Mouse (Mus musculus) T-helper 1 cell (primary cell): Measurements from ENCODE around the gene Msmo1.

Experiments
- in situ Hi-C: fragments of 300-600 bp; cut with MboI, MseI; formaldehyde crosslinking; loops from one replicate; pipeline ENCODE4 v1.15.1; 2025; ENCODE audit warnings: high pct_unique_total_duplicates

Gene Msmo1

DNA sequence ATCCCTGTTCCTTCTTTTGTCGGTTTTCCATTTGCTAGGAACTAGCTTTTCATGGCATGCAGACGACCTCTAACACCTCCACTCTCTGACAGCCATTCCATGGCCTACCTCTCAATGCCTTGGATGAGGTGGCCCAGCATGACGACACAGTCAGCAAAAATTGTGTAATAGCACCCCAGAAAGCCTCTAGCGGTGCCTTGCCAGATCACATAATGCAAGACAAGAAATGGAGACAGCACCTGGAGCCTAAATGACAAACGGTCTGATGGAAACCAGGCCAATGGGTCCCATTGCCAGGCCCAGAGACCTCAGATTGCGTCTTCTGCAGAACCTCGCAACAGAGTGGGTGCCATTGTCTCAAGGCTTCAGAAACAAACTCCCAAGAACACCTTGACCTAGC is 21.1 kb downstream of the Msmo1 start:
- in situ Hi-C loops = loop anchor here (10.0 kb wide), 1 partner anchor 242 kb away; no protein-coding TSS in a partner anchor

DNA sequence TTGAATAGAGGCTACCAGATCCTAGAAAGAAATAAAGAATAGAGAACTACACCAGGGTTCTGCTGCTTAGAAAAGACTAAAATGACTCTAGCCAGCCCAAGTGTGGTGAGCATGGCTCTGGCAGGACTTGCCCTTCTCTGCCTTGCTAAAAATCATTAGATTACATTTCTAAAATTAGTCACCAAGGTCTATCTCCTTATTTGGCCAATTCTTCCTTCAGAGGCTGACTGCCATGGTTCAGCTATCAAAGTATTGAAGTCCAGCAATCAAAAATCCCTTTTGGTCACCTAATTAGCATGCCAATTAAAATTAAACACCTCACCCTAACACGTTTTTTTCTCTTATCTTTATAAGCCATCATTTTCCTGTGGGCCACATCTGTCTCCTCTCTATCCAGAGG is 22.0 kb downstream of the Msmo1 start:
- in situ Hi-C loops = loop anchor here (10.0 kb wide), 1 partner anchor 243 kb away; no protein-coding TSS in a partner anchor

DNA sequence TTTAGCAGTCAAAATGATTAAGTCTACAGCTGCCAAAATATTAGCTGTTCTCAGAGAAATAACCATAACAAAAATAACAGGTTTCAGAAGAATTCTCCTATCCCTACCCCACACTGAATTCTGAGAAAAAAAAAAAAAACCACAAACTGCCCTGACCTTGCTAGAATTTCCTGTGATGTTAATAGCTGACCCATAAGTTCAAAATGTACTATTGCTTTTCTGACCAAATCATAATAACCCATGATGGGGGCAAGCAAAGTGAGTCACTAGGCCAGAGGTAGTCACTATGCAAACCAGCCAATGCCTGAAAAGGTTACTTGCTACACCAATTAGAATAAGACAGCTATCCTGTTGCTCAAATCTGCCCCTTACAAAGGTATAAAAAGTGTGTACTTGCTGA is 26.1 kb downstream of the Msmo1 start:
- in situ Hi-C loops = no loop called here

DNA sequence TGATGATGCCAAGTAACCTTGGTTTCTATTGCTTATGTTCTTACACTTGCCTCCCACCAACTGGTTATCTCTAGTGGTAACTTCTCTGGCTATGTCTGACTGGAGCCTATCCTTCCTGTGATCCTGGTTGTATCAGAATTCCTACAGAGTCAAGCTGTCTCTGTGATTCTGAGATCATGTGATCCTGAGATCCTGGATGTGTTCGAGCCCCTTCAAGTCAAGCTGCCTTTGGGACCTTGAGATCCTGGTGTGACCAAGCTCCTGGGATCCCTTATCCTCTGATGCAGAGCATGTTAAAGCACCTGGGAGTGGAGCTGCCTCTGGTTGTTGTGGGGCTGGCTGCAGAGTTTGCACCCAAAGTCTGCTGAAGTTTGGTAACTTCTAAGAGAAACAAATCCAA is 30.4 kb downstream of the Msmo1 start:
- in situ Hi-C loops = no loop called here

DNA sequence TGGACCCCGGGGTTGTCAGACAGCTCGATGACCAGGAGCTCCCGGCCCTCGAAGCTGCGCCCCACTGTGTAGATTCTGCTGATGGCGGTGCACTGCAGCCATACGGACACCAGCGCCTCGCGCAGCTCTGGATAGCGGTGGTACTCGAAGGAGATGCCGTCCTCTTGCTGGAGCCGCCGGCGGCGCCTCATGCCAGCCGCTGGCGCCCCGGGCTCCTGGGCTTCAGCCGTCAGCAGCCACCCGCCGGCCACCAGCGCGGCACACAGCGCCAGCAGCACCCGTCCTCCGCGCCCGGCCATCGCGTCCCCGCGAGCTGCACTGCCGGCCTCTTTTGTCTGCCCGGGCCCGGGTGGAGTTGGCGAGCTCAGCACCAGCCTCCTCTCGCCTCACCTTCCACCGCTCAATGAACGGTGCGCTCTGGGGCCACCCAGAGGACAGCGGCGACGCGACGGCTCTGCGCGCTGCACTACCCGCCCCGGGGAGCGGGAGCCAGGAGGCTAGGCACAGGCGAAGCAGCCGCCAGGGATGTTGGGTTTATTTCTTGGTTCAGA is 40.9 kb downstream of the Msmo1 start, which contains the start of gene Cpe:
TSS of gene Cpe (minus strand) at position 404 of the 551 bp plus-strand sequence.
- in situ Hi-C loops = no loop called here

DNA sequence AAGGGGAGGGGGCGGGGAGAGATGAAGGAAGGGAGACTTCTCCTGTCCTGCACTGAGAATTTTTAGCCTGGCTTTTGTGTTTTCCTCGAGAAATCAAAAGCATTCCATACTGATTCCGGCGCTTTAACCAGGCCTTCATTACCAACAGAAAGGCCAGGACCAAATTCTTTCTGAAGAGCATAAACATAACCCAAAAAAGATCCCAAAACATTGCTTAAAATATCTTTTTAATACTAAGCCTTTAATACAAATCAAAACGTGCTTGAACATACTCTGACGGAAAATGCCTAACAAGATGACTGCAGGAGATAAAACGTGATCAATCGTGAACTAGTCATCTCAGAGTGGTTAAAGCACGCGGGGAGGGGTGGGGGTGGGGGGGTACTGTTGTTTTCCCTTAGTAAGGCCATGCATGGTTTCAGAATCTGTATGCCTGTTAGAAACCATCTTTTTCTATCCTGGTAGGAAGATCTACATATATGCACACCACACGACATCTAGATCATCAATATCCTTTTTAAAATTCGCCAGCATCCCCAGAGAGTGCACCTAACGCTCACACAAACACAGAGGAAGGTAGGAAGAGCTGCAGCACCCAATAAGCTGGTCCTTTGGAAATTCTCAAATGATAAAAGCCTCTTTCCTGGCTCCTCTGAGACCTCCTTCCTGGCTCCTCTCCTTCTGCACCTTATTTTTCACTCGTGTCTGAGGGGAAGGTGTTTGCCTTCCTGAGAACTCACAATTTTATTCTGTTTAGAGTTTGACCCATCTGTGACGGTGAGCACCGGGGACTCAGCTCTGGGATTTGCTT is 41.8 kb downstream of the Msmo1 start:
- in situ Hi-C loops = no loop called here

DNA sequence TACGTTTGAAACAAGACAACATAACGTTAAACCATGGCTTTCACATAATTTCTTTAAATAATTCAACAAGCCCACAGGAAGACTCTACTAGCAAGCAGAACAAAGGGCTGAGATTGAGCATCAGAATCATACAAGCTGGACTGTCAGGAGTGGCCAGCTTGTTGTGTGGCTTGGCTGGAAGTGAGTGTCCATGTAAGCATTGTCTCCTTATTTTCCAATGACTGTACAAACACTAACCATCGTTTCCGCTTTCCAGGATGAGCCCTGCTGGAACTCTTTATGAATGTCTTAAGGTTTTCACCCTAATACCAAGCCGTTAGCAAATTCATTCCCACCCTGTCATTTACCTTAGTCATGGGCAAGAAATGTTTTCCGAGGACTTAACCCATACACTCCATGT is 42.7 kb downstream of the Msmo1 start:
- in situ Hi-C loops = no loop called here

DNA sequence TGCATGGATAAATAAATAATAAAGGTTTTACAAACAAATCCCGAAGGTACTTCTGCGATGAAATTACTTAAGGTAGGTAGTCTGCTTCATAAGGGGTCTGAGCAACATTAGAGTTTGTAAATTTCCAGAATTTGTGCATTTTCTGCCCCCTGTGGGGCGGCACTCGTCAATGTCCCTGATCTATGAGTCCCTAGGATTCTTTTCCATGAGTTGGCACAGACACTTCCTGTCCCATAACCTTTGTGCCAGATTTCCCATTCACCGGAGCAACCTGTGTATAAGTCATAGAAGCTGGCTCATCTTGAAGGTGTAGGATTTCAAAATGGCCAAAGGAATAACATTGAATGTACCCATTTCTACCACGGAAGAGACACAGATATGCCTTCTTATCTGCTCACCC is 43.3 kb downstream of the Msmo1 start:
- in situ Hi-C loops = no loop called here

DNA sequence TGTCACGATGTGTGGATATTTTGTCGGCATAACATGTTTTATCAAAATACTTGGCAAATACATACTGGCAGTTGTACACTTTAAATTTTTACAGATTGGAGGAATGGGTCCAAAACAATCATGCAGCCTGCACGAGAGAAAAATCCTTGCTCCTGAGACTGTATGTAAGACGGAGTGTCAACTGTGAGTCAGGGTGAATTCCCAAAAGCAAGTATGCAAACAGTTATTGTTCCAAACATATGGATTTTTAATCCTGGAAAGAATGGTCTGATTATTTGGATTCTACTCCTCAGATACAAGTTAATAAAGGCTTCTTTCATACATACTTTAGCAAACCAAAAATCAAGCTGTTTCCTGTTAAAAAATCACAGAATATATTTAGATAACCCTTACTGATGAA is 44.9 kb downstream of the Msmo1 start:
- in situ Hi-C loops = no loop called here

DNA sequence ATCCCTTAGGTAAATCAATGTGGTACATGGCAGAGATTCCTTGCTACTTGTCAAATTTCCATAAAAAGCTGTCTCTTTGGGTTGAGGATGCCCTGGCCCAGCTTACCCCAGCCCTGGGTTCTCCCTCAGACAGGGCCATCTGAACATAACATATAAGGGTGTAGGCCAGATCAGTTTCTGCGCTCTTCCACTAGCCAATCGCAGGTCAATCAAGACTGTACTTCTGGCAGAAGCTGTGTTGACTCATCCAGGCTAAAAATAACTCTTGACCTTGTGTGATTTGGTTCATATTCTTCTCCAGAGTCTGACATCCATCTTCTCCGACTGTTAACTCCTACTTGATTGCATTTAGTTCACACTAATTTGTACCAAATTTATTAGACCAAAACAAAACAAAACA is 45.4 kb downstream of the Msmo1 start:
- in situ Hi-C loops = no loop called here

DNA sequence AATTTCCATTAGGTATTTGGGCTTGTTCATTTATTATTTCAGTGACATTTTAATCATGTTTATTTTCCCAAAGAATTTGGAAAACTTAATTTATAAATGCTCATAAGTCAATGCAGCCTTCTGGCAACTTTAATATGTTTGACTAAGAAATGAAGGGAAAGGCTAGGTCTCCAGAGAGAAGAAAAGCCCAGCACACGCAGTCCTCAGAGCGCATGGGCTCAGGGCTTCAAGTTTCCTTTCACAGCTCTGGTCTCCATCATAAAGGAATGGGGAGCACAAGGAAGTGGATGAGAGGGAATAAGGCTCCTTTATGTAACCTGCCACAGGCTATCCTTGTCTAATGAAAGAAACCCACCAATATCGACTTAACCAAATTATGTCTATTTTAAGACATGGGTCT is 51.1 kb downstream of the Msmo1 start:
- in situ Hi-C loops = no loop called here

DNA sequence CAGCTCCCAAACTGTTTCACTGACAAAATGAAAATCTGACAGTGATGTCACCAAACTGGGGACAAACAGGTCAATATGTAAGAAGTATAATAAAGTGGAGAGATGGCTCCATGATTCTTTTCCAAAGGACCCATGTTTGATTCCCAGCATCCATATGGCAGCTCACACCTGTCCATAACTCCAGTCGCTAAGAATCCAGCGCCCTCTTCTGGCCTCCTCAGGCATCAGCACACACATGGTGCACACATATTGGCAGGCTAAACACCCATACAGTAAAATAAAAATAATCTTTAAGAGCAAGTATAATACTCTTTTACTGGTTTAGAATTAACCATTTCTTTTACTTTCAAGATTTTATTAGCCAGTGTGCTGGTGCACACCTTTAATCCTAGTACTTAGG is 57.2 kb downstream of the Msmo1 start:
- in situ Hi-C loops = no loop called here

DNA sequence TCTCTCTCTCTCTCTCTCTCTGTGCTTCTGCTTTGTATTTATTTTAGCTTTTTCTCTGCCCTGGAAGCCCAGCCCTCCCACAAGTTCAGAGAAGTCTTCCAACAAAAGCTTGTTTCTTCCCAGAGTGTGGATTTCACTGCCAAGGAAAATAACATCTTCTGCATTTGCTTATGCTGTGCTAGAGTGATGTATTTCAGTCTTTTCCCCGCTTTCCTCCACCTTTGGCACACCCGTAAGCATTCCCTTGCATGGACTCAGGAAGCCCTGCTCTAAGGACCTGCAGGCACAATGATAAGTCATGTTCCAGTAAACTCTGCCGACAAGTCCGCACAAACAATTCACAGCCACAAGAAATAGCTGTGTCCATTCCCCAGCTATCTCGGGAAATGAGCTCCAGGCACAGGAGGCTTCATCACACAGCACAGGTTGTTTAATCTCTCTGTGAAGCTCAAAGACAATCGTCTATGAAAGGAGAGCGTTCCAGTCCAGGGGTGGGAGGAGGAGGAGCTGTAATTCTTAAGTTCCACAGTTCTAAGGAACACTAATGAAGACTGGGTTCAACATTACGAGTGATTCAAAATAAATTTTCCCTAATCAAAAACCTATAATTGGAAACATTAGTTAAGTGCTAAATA is 58.5 kb downstream of the Msmo1 start:
- in situ Hi-C loops = no loop called here

DNA sequence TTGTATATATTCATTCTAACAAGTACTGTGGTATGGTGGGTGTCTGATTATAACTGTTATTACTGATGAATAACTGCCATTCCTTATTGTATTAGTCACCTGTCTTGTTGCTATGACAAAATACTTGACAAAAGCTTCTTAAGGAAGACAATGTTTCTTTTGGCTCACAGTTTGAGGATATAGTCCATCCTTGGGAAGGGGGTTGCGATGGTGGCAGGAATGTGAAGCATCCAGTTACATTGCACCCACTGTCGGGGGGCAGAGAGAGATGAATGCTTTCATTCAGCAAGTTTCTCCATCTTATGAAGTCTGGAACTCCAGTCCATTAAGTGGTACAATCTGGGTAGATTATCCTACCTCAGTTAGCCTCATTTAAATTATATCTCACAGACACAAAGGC is 60.7 kb downstream of the Msmo1 start:
- in situ Hi-C loops = no loop called here

DNA sequence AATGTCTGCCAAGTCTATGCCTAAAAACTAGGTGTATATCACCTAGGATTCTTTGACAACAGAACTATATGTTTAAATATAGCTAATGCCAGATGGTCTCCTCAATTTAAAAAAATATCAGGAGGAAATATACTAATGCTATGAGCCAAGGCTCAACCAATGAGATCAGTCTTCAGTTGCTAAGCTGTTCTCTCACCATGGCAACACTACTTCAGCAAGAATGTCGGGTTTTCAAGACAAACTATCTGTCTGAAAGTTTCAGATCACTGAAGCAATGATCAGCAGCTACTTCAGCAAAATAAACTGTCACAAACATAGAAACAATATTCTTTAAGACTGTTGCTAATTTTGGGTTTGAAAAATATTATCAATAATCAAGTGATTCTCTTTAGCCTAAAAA is 61.7 kb downstream of the Msmo1 start:
- in situ Hi-C loops = no loop called here
